Mouse (Mus musculus) right cerebral cortex, postnatal 14 days (tissue): ENCODE measurements around the gene Mau2.

ENCODE experiments used
- DNase-seq: peaks from one replicate; pipeline ENCODE4 v3.0.0; 2022

Gene Mau2

DNA sequence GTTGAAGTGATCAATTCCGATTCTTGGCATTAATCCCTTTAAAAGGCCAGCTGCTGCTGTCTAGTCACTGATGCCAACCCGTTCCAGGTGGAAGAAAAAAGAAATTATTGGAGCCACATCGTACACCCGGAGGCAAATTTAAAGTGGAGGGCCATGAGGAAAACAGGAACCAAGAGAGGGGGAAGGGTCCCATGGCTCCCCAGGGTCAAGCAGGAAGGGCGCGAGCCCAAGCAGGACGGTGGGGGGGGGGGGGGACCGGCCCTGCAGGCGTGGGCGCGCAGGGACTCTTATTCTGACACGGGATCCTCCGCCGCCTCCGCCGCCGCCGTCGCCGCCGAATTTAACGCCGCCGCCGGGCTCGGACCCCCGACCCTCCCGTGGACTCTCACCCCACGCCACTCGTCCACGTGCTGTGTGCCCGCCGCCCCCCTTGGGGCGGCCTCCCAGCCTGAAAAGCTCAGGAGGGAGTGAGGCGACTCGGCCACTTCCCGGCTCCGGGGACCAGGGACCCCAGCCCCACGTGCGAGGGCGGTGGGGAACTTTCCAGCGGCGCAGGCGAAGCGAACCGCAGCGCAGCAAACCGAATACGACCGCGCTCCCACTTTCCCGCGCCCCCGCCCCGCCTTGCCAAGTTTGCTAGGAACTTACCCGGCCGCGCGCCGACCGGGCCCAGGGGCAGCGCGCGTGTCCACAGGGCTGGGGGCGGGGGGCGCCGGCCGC is 68.9 kb downstream of the Mau2 start:
- DNase-seq = peak; percentile 12

DNA sequence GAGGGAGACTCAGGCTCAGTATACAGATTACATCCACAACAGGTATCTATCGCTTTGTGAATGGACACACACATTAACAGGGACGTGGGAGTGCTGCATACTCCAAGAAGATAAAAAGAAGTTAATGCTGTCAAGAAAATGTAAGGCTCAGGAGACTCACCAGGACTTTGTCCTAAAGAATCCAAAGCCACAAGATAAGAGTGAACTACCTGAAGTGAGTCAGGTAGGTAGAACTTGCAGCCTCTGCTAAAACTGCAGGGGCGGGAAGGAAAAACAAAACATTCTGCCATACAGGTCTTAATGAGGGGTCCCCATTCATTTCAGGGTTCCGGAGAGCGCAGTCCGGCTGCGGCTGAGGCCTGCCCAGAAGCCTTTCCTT is 69.5 kb downstream of the Mau2 start:
- no peak for DNase-seq

DNA sequence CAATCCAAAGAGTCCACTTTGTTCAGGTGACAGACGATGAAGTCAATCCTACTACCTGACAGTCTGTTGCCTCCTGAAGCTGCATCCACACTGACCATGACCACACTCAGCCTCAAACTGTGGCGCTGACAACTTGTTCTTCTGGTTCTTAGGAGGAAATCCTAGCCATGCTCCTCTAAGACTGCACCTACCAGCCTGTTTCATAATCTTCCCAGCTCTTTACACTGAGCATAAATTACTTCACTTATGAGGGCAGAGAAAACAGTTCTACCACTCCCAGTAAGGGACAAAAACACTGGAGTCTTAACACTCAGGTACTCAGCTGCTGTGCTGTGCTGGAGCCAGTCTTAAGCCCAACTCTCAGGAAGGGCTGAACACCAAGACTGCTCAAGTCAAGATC is 71.7 kb downstream of the Mau2 start:
- no peak for DNase-seq

DNA sequence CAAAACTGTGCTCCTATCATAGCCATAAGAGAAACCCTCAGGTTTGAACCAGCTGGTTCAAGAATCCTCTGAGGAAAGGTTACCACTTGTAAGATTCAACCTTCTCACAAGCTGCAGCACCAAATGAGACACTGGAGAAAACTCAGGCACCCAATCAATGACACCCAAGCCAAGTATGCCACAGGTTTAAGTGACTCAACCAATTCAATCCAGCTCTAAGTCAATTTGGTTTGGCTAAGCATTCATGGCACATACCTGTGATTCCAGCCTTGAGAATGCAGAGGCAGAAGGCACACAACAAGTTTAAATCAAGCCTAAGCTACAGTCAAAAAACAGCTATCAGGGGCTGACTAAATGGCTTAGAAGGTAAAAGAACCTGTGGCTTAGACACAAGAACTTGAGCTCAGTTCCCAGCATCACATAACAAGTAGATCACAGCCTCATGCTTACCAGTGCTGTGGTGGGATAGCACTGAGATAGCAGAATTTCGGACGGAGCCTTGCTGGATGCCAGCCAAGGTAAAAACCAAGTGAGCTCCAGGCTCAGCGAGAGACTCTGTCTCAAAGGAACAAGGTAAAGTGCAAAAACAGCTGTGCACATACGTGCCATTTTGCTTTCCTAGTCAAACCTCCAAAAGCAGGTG is 75.1 kb downstream of the Mau2 start:
- DNase-seq = no peak
